Mouse (Mus musculus): ENCODE data around the gene Trim44.

Gene Trim44

DNA sequence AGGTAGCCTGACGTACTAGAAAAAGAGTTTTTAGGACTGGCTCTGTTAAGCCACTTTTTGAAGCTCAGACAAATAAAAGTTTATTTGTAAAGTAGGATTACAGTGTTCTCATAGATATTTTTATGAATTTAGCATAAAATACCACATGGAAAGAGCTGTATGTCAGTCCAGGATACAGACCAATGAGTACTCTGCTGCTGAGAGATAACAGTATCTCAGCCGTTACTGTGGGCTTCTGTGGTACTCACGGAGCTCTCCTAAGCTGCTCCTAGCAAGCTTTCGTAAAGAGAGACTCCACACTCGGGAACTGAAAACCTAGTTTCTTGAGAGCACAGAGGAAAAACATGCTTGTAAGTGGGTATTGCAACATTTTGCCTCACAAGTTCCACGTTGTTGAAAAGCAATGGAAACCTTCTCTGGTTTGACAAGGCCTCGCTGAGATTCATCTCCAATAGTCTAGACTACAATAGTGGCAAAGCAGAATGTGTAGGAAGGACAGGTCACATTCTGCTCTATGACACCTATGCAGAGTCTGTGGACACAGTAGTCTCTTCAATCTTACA is 41.6 kb downstream of the Trim44 start:
- no peak for DNase-seq (ENCODE audit: low read depth, low spot score)

DNA sequence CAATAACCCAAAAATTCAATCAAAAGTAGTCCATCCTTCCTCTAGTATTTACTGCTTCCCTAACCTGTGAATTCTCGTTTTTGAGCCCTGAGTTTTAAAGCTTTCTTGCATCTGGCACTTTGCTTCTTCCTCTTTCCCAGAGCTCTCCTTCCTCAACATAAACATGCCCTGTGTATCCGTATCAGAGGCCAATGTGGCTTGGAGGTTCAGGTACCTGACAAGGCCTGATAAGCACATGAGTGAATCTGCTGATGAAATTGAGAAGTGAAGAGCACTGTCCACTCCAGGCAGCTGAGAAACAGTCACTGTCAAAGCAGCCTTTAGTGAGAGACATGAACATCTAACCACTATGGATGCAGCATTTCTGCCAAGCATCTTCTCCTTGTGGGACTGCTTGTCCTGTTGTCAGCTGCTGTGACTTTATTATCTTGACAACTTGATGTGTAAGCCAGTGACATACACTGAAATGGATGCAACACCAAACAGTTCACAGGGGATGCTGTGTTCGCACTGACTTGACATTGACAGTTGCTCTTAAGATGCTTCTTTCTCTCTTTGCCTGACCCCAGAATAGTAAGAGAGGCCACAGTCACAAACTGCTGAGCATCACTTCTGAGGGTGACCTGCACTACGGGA is 42.9 kb downstream of the Trim44 start:
- DNase-seq (ENCODE audit: low read depth, low spot score): no peak

DNA sequence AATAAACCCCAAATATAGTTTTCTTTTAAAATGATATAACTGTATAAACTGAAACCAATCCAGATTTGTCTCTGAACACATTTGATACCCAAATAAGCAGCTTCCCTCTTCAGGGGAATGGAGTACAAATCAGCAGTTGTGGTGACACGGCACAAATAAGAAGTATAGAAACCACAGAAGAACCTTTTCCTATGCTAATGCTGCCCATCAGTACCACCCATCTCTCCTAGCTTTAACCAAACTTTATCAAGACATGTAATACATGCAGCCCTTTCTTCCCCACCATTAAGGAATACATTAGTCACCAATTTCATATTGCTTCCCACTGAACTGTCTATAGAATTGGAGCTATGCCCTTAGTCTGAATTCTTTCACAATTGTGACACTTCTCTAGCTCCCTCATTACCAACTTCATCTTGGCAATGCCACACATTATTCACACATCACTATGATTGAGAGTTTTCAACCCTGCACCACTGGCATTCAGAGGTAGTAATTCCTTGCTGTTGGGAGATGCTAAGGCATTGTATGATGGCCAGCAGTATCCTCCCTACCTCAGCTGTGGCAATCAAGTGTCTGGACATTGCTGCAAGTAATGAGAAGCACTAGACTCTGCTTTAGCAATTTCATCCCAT is 44.6 kb downstream of the Trim44 start:
- DNase-seq (ENCODE audit: low read depth, low spot score): no peak

DNA sequence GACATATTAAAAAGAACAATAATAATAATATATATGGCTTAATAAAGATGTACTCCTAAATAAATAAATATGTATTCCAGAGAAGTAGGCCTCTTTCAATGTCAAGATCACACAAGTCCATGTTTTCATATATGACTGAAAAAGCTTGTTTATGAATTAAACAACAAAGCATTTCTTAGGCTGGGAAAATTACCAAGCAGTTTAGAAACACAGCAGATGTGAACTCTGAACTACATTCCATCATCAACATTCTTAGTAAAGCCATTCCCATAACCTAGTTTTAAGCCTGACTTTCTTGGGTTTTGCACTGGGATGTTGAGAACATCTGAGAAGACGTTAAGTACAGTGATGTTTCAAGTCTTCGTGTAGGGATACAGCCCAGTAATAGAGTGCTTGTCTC is 45.4 kb downstream of the Trim44 start:
- no peak for DNase-seq (ENCODE audit: low read depth, low spot score)

DNA sequence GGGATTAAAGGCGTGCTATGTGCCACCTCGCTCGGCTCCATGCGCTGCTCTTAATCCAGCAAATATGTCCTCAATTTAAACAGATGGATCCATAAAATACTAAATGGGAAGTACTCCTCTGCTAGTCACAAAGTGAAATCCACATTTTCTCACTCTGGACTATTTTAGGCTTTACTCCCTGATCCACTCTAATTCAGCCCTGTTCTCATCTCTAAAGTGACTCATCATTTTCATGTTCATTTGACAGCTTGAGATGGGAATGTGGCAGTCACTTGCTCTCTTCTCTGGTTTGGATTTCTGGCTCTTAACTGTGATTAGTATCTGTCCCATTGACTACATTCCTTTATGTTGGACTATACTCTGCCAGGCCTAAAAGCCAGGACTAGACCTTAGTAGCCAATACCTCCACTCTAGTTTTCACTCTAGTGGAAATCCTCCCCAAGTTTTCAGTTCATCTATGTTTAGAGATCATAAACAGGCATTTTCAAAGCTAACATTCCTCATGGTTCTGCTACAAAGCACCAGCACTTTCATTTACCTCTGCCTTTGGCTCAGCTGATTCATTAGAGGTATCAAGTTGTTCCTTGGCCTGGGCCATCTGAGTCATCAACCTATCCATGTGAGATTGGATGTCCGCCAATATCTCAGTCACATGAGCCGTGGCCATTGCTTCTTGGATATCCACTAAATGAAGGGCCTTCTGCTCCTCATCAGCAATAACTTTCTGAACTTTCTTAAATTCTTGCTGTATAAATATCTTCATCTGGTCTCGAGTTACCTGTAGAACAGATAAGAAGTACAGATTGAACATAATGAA is 50.5 kb downstream of the Trim44 start:
- DNase-seq (ENCODE audit: low read depth, low spot score): peak; percentile 65

DNA sequence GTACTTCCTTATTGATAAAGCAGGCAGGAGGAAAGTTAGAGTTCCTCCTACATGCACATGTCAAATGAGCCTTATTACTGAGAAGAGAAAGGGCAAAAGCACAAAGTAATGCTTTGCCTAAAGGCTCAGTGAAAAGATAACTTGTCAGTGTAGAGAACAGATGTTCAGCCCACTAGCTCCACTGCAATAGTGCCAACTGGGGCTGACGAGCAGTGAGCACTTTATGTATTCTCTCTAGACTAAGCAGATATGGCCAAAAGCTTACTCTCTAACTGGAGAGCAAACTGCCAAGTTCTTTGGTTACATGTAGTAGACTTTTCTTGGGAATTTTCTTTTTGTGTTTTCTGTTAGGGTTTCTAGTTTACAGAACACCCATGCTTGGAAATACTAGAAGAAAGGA is 53.6 kb downstream of the Trim44 start:
- peak; percentile 41 for DNase-seq (ENCODE audit: low read depth, low spot score)

DNA sequence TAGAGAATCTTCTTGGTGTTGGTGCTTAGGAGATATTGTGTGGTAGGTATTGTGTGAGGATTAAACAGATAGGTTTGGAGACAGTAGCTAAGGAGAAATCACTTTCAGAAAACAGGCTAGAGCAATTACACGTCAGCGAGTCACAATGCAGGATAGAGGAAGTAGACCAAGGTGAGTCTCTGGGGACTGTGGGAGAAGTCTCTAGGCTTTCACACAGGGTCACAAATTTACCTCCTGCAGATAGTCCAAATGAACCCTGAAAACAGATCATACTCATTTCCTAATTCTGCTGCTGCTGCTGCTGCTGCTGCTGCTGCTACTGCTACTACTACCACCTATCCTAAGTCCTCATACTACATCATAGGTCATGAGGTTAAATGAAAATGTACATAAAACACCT is 66.2 kb downstream of the Trim44 start:
- no peak for DNase-seq (ENCODE audit: low read depth, low spot score)

DNA sequence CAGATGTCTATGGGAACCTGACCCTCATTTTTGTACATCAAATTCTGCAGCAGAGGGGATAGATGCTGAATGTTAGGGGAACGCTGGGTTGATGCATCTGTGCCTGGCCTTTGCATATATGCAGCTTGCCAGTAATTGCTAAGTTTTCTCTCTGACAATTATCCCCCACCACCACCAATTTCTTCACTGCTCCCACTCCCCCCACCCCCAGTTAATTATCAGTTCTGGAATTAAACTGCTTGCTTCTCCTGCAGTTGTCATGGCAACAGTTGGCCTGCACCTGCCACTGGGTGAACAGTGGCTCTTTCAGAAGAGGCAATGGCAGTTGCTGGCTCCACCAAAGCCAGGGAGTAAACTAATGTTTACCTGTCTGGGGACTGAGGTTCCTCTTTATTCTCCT is 70.8 kb downstream of the Trim44 start:
- DNase-seq (ENCODE audit: low read depth, low spot score): no peak

DNA sequence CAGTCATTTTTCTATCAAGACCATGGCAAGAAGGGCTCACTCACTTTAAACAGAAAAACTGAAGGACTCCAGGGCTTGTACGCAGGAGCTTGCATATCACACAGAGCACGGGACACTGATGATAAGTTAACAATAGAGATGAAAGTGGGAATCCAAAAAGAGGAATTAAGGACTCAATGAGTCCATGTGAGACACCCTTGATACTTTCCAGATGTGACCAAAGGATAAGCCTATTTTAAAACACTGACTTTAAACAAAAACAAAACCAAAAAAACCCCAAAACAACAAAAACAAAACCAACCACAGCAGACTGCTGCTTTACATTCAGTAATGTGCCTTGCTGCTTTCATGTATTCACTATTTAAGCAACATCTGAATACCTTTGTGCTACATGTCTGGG is 75.7 kb downstream of the Trim44 start:
- no peak for DNase-seq (ENCODE audit: low read depth, low spot score)

DNA sequence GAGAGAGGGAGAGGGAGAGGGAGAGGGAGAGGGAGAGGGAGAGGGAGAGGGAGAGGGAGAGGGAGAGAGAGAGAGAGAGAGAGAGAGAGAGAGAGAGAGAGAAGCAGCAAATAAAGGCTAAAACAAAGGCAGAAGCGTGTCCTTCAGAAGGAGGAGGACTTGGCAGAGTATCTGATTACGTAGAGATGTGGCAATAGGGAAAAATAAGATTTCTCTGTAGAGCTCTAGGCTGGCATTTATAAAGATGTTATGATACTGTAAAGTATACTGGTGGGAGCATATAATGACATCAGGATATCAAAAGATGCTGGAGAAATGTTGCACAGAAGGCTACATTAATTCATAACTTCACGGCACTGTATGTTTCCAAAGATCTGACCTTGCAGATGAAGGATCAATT is 76.5 kb downstream of the Trim44 start:
- DNase-seq (ENCODE audit: low read depth, low spot score): no peak

DNA sequence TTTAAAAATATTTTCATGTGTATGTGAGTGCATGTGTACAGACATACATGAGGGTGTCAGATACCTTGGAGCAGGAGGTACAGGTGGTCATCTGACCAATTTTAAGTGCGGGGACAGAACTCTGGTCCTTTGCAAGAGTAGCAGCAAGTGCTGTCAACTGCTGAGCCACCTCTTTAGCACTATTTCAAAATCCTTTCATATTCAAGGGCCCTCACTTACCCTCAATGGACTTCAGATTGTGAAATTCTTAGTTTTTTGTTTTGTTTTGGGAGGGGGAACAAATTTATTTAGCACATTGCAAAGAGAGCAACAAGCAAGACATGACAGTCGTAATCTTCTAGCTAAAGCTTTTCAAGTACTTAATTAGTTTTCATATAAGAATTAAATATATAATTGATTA is 81.7 kb downstream of the Trim44 start:
- DNase-seq (ENCODE audit: low read depth, low spot score): no peak

DNA sequence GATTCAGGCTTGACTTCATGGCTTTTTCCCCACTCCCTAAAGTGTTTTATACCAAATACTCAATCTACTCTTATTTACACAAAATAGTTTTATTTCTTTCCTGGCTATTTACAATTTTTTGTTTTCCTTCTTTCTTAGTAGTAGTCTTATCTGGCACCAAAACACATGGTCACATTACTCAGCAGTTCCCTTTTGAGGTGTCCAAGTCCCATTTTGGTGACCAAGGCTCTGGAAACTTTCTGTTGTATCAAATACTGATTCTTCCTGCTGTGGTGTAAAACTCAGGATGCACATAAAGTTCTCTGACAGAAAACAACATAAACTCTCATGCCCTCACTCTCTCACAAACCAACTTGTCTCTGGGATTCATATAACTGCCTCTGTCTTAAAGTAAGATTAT is 83.3 kb downstream of the Trim44 start:
- DNase-seq (ENCODE audit: low read depth, low spot score): no peak

DNA sequence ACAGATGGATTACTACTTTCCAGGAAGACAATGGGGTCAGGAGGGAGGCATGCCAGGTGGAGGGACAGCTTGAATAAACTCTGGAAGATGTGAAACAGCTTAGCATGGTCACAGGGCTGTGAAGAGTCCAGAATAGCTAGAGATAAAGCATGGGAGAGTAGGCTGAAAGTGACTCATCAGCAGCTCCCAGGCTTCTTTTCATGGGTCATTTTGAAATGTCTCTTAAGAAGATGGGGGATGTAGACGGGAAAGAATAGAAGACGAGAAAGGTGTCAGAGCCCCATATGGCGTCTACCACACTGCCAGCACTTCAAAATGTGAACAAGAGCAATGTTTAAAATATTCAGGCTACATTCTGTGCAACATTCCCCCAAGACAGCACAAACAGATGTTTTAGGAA is 91.1 kb downstream of the Trim44 start:
- peak; percentile 86 for DNase-seq (ENCODE audit: low read depth, low spot score)

DNA sequence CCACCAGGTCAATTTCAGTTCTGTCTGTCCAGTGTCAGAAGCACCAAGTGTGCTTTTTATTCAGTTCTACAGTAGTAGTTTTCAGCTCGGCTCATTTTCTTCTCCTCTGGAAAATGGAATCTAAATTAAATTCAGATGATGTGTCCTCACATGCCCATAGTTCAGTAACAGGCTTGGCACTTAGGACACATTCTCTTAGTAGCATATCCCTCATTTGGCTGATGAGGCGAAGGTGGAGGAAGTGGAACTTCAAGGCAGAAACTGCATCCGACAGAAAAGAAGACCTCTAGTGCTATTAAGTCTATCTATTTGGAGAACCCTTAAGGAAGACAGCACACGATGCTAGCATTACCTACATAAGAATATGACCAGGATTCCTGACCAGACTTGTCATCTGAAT is 92.5 kb downstream of the Trim44 start:
- no peak for DNase-seq (ENCODE audit: low read depth, low spot score)

DNA sequence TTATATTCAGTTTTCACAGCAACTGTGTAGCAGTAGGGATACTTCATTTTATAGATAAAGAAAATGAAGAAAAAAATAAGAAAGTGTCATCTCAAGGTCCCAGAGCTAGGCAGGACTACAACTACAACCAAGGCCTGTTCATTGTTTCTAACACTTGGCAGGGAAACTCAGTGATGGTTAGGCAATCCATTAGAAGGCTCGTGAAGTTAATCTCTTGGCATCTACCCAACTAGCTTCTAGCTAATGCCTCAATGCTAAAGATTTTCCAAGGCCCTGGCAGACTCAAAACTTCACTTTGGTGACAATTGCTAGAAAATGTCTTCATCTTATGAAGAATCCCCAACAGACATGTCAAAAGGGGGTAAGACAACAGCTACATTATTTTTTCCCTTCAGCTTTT is 93.0 kb downstream of the Trim44 start:
- DNase-seq (ENCODE audit: low read depth, low spot score): no peak

DNA sequence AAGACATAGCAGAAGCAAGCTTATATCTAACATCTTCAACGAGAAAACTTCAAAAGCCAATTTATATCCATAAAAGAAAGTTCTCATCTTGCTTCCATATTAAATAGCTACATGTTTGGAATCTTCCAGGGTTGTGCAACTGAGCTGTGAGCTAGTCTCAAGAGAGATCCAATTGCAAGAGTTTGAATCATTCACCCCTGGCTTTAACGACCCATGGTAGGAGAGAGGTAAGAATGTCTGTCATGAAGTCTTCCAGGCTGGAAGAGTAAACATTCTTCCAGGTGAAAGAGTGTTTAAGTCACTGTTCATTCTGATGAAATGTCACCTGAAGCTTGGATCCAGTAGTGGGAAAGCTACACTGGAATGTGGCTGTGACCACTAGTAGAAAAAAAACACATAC is 93.6 kb downstream of the Trim44 start:
- no peak for DNase-seq (ENCODE audit: low read depth, low spot score)

DNA sequence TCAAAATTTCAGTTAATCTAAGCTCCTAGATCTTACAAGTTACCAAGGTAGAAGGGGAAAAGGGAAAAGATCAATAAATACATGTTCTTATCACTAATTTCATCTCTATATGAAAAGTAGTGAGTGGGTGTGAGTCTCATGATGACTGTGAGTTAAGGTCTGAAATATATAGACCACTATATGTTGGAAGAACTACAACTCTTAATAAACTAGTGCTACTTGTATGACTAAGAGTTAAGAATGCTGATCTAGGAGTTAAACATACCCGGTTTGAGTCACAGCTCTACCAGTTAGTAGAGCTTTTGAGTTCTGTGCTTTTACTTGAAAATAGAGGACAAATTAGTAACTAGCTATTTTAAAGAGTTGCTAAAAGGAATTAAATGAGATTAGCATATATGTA is 94.7 kb downstream of the Trim44 start:
- DNase-seq (ENCODE audit: low read depth, low spot score): no peak

DNA sequence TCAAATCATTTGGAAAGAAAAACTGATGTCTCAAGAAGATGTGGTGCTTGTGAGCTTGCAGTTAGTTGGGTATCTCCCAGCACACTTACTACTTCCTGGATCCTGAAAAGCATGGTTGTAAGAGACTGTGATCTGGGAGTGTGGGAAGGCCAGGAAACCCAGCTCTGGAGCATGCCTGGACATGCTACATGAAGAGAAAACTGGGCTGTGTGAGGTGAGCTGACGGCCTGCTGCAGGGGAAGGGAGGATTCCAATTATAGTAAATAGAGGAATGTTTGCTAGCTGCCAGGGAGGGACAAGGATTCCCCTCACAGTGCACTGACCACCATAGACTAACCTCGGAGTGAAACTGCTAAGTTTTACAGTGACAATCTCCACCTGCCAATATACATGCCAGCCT is 104.4 kb downstream of the Trim44 start:
- DNase-seq (ENCODE audit: low read depth, low spot score): no peak

DNA sequence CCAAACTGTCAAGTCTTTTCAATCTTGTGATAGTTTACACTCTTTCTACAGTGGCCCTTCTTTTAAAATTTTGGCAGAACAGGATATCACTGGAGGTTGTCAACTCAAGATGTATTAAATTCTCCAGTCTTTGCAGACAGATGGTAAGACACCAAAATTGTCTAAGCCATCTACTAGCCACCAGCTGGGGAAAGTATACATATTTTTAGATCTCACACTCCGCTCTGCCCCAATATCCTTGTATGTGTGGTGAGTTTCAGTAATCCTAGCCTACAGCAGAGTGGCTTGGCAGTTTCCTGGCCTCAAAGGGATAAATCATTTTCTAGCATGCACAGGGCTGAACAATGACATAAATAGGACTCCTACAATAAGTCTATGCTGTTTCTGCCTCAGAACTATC is 105.1 kb downstream of the Trim44 start:
- DNase-seq (ENCODE audit: low read depth, low spot score): peak; percentile 82

DNA sequence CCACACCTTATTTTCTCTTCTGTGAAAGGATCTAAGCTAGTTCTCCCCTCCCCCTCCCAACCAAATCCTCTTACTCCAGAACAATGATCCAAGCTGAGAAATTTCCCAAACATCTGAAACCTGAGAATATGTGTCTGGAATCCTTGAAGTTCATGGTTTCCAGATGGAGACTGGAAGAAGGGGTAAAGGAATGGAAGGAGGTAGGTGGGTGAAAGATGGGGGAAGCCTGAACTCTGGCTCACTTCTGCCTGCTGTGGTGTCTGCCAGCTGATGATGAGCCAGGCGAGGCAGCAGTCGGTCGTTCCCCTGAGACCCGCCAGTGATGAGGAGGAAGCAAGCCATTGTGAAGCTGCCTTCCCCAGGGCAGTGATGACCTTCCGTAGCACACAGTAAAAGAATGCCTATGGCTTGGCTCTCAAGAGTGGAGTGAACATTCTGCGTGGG is 112.8 kb downstream of the Trim44 start:
- no peak for DNase-seq (ENCODE audit: low read depth, low spot score)

DNA sequence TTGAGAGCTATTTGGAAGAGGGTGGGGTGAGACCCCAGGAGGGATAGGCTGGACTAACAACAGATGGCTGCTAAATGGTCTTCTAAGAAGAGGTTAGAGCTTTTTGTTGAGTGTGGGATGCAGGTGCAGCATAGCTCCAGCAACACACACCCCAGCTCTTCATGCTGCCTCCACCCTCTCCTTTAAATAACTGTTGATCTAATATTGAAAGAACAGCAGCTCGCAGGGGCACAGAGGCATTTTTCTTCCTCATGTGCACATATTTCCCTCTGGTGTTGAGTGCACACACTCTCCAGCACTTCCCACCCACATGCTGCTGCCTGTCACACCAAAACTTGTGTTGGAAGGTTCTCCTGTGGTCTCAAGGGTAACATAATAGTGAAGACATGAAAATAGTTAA is 114.4 kb downstream of the Trim44 start:
- no peak for DNase-seq (ENCODE audit: low read depth, low spot score)

DNA sequence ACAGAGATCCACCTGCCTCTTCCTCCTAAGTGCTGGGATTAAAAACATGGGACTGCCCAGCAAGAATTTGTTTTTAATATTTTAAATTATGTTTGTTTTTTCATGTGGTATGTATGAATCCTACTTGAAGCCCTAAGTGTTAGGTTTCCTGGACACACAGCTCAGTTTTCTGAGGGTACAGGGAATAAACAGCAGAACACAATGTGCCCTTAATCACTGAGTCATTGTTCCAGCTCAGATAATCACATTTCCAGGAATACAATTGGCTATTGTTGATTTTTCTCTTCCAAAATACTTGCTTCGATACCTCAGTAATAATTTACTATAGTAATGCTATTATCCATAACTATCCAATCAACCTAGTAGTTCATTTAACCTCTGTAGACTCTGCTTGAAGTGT is 115.6 kb downstream of the Trim44 start:
- no peak for DNase-seq (ENCODE audit: low read depth, low spot score)

DNA sequence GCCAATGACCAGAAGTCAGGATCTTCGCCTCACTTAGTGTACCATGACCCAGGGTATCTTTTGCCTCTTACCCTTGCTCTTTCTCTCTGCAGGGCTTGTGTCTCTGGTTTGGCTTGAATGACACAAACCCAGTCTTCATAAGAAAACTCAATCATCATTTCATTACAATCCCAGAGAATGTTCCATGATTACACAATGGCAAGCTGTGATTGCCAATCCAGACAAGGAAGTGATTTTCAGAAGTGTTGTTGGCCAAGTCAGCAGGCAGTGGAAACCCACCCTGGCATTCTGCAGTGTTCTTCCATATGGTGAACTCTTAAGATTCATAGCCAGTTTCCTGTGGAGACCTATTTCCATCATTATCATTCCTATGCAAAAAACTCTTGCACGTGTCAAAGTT is 116.1 kb downstream of the Trim44 start:
- DNase-seq (ENCODE audit: low read depth, low spot score): no peak
